Mouse (Mus musculus) central nervous system, embryonic 18 days (tissue): ENCODE results near the gene Mpv17l2. TPM values are rescaled to one million over a fixed set of nuclear protein-coding genes. Genes with fewer than 3 reads are reported as not detected.

Experiments used
- polyA plus RNA-seq: library from polyadenylated mRNA; depleted of rRNA; stranded (reverse); fragments of >200 nt; gene quantifications from 2 replicates; pipeline ENCODE4 v1.2.3, GENCODE M21; 2012; rRNA removed

Gene Mpv17l2
- 27.0 and 27.4 TPM in 2 replicates for polyA plus RNA-seq

DNA sequence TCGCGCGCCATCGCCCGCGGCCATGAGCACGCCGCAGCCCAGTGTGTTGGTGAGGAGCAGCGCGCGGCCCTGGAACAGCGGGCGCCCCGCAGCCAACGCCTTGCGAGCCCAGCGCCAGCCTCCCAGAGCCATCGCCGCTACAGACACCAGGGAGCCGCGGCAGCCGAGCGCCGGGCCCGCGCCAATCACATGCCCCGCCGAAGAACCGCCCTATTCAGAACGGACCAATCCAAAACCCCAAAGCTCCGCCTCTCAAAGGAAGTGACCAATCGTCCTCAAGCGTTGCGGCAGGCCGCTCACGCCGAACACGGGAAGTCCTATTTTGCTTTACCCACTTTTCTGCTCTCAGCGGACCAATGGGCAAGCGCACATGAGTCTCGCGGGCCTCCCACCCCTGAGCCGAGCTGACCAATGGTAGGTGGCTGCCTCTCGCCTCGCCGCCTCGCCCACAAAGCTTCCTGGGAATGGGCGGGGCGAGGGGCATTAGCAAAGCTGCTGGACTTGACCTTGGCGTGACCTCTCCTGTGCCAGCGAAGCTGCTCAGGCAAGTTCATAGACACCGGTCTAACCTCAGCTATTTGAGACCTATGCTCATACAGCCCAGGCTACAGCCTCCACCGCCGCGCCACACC lies at the start of gene Mpv17l2:
Gene Mpv17l2, minus strand, starts transcription at position 172 of the 632 bp plus-strand sequence.

DNA sequence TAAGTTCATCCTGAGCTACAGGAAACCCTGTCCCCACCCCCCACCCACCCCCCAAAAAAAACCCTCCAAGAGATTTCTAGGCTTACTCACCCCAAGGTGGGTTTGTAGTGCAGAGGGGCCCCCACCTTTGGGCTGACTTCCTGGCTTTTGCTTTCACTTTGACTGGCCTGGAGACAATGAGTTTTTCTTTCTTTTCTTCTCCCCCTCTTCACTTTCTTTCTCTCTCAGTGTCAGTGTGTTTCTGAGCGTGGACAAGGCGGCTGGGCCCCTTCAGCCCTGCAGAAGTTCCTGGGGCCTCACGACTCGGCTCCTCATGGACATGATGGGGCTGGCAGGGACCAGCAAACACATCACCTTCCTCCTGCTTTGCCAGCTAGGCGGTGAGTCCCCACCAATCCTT lies 47.5 kb upstream of the Mpv17l2 start, which contains the start of gene Il12rb1:
Gene Il12rb1, plus strand, starts transcription at position 211 of the 400 bp plus-strand sequence.

DNA sequence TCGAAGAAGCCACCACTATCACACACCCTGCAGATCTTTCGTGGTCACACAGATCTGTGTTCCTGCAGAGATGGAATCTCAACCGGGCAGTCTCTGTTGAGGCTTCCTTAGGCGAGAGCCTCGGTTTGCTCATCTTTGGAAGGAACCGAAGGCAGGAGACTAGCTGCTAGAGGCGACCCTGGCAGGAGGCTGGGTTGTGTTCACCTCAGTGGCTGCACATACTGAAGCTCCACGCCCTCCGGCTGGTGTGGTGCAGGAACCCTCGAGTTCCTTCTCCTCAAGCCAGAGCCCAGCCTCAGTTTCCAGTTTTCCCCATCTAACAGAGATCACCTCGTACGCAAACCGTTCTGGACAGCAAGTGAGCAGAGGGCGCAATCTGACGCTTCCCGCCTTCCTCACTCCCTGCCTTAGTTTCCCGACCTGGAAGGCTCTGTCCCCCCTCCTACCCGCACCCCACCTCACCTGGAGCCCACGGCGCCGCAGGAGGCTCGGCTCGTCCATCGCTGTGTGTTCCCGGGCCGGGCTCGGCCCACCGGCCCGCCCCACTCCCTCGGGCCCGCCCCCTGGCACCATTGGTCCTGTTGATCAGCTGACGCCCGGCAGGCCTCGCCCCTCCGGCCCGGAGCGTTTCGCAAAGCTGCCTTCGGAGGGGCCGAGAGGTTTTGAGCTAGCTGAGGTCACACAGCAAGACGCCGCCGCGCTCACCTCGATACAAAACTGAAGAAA lies 43.9 kb upstream of the Mpv17l2 start, which contains the start of gene Mast3:
Gene Mast3, minus strand, starts transcription at position 574 of the 726 bp plus-strand sequence.

DNA sequence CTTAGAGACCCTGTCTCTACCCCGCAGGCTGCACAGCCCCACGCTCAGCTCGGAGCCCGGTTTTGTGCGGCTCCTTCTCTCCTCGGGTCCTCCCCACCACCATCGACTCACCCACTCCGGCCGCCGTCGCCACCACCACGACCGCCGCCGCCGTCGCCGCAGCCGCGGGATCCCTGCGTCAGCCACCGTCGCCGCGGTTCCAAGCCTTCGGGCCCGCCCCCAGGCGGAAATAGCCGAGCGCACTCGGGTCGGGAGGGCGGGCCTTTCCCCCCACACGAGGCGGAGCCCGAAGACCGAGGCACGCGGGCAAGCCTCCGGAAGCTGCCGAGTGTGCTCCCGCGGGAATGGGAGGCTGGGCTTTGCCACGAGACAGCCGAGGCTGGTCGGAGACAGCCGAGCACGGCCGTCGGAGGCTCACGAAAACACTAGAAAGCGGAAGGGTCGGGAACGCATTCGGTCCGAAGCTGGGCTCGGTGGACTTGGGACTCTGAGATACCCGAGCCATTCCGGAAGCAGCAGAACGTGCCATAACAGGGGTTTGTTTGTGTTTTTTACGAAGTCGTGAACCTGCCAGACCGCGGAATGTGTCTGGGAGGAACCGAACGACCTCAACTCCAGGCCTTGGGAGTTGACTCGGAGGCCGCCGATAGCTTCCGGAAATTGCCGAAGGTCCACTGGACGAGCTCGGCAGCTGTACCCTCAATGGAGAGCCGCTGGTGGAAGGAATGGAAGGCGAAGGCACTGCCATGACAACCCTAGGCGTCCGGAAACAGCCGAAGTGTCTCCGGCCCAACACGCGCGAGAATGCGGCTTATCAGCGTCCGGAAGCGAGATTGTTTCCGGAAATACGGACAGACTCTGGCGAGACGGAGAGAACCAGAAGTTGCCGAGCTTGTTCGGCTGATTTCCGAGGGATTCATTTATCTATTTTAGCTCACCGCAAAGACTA lies 16.0 kb upstream of the Mpv17l2 start, which contains the start of gene Pik3r2:
Gene Pik3r2, minus strand, starts transcription at position 218 of the 949 bp plus-strand sequence.

DNA sequence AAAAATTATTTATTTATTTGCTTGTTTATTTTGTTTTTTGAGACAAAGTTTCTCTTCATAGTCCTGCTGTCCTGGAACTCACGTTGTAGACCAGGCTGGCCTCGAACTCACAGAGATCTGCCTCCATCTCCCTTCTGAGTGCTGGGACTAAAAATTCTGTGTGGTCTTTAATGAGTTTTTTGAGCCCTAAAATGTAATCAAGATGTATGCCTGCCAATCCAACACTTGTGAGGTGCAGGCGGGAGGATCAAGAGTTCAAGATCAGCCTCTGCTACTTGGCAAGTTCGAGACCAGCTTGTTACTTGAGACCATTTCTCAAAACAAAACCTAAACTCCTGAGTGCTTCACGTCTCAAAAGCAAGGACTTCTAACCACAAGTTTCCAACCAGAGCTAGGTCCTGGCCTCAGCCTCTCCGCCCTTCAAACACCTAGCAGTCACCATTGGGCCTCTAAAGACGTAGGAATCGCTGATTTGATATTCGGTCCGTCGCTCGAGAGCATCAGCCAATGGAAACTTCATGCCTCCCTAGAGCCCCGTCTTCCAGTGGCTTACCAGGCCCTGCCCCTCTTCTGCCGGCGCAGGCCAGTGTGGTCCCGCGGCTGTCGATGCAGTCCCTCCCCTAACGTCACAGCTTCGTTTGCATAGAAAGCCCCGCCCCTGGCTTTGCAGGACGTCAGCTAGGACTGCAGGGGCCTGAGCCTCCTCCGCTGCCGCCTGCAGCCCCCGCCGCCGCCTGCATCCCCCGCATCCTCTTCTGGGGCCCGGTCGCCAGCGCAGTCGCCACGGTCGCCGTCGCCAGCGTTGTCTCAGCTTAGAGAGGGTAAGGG lies 6.5 kb downstream of the Mpv17l2 start, which contains the start of gene Rab3a:
Gene Rab3a, plus strand, starts transcription at position 637 of the 828 bp plus-strand sequence.

DNA sequence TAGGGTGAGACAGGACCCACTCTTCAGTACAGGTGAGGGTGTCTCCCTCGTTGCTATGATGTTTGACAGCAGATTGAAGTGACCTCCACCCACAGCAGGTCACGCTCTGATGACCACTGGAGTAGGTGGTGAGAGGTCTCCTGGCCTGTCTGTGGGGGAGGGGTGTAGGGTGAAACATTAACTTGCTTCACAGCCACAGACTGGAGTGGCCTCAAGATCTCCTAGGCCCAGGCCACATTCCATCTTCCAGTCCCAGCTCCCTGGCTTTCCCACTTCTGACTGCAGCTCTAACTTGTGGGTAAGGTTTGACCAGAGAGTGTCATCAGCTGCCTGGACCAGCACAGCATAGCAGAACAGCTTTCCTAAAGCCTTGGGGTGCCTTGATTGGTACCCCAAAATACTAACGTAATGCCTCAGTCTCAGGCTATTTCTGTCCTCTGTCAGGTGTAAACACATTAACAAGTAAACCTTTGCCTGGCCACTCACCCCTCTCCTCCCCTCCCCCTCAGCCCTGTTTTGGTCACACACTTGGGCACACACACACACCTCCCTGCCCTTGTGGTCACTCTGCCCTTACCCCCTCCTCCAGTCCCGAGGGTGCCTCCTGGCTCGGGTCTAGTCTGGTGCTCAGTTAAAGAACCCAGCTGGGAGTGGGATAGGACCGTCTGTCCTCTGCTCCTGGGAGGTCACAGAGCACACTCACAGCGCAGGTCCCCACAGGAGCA lies 37.1 kb downstream of the Mpv17l2 start, which contains the start of gene Pde4c:
Gene Pde4c, plus strand, starts transcription at position 235 of the 725 bp plus-strand sequence.

DNA sequence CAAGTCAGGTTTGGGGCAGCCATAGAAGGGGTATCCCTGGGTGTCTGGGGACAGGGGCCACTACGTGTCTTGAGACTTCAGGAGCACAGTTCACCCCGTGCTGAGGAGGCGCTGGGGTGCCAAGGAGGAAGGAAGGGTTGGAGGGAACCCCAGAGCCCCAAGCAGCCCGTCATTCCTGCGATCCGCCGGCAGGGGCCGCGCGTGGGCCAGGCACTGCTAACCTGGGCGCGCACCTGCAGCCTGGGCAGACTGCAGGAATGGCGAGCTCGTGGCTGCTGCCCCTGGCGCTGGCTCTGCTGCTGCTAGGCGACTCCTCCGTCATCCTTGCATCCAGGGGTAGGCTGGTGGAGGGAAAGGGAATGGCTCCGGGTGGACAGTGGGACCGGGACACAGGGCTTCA lies 42.4 kb downstream of the Mpv17l2 start, which contains the start of gene Gm3336:
Gene Gm3336, plus strand, starts transcription at position 247 of the 400 bp plus-strand sequence.

Other genes starting within 250 kb of the Mpv17l2 start
- 515 and 521 TPM in 2 replicates for gene Fkbp8, start 233.2 kb downstream of the Mpv17l2 start, polyA plus RNA-seq
- gene Kxd1, start 233.0 kb downstream of the Mpv17l2 start, polyA plus RNA-seq = 36.9 and 38.8 TPM in 2 replicates
- gene Ell, start 221.5 kb downstream of the Mpv17l2 start, polyA plus RNA-seq = 21.8 and 22.9 TPM in 2 replicates
- 198 and 208 TPM in 2 replicates for gene Isyna1, start 166.6 kb downstream of the Mpv17l2 start, polyA plus RNA-seq
- gene Ssbp4, start 152.1 kb downstream of the Mpv17l2 start, polyA plus RNA-seq = 201 and 212 TPM in 2 replicates
- 0.78 and 0.87 TPM in 2 replicates for gene Lrrc25, start 144.8 kb downstream of the Mpv17l2 start, polyA plus RNA-seq
- gene Gdf15, start 128.5 kb downstream of the Mpv17l2 start, polyA plus RNA-seq = 0.16 and 0.32 TPM in 2 replicates
- 45.7 and 46.8 TPM in 2 replicates for gene Pgpep1, start 100.6 kb downstream of the Mpv17l2 start, polyA plus RNA-seq
- 153 and 155 TPM in 2 replicates for gene Lsm4, start 87.7 kb downstream of the Mpv17l2 start, polyA plus RNA-seq
- gene Jund, start 62.0 kb downstream of the Mpv17l2 start, polyA plus RNA-seq = 201 and 210 TPM in 2 replicates
- gene Iqcn, start 57.5 kb downstream of the Mpv17l2 start, polyA plus RNA-seq = 0.12 and 0.14 TPM in 2 replicates
- gene Gm3336, start 42.4 kb downstream of the Mpv17l2 start, polyA plus RNA-seq = not detected in 2 replicates
- gene Pde4c, start 37.2 kb downstream of the Mpv17l2 start, polyA plus RNA-seq = 1.1 and 1.2 TPM in 2 replicates
- 582 and 635 TPM in 2 replicates for gene Rab3a, start 6.3 kb downstream of the Mpv17l2 start, polyA plus RNA-seq
- gene Pik3r2, start 15.8 kb upstream of the Mpv17l2 start, polyA plus RNA-seq = 138 and 151 TPM in 2 replicates
- gene Mast3, start 44.1 kb upstream of the Mpv17l2 start, polyA plus RNA-seq = 44.0 and 53.5 TPM in 2 replicates
- 0.06 and 0.09 TPM in 2 replicates for gene Il12rb1, start 47.5 kb upstream of the Mpv17l2 start, polyA plus RNA-seq
- 26.8 and 30.5 TPM in 2 replicates for gene Arrdc2, start 78.8 kb upstream of the Mpv17l2 start, polyA plus RNA-seq
- 23.8 and 25.4 TPM in 2 replicates for gene Kcnn1, start 102.3 kb upstream of the Mpv17l2 start, polyA plus RNA-seq
- 125 and 128 TPM in 2 replicates for gene Ccdc124, start 113.0 kb upstream of the Mpv17l2 start, polyA plus RNA-seq
- gene Slc5a5, start 131.8 kb upstream of the Mpv17l2 start, polyA plus RNA-seq = 2.3 and 2.4 TPM in 2 replicates
- 2,864 and 3,038 TPM in 2 replicates for gene Rpl18a, start 136.5 kb upstream of the Mpv17l2 start, polyA plus RNA-seq
- gene Map1s, start 145.0 kb upstream of the Mpv17l2 start, polyA plus RNA-seq = 52.1 and 61.4 TPM in 2 replicates